Mouse (Mus musculus) embryonic facial prominence, embryonic 11.5 days (tissue): ENCODE measurements around the gene Ntf3. TPM values are rescaled to one million over a fixed set of nuclear protein-coding genes. Genes with fewer than 3 reads are reported as not detected.

Experiments used
- ATAC-seq: fragments of 200-750 bp; cut with Nextera tagmentation; replicated peaks from 2 replicates; pipeline ENCODE4 v1.8.0; 2017; ENCODE audit warnings: low read depth; ENCODE audit not compliant: insufficient number of reproducible peaks, low FRiP score, low TSS enrichment
- DNase-seq: peaks from one replicate; pipeline ENCODE4 v3.0.0-alpha.2; 2015; ENCODE audit warnings: low spot score
- H3K27ac ChIP-seq: fragments of 300-500 bp; sonication (generic); replicated peaks from 2 replicates; pipeline ENCODE4 v1.5.1; 2014; ENCODE audit warnings: mild to moderate bottlenecking, low read depth, low read length, control low read depth
- H3K27me3 ChIP-seq: fragments of 300-500 bp; sonication (generic); 2 replicates; pipeline ENCODE4 v1.6.1; 2014; ENCODE audit warnings: mild to moderate bottlenecking, low read length, moderate library complexity, mixed read lengths; ENCODE audit not compliant: control insufficient read depth, insufficient read depth
- H3K36me3 ChIP-seq: fragments of 300-500 bp; sonication (generic); replicated peaks from 2 replicates; pipeline ENCODE4 v1.6.1; 2014; ENCODE audit warnings: low read depth, mild to moderate bottlenecking, low read length, moderate library complexity, mixed read lengths; ENCODE audit not compliant: control insufficient read depth, insufficient read depth
- H3K4me1 ChIP-seq: fragments of 300-500 bp; sonication (generic); 2 replicates; pipeline ENCODE4 v1.6.1; 2014; ENCODE audit warnings: low read length, mixed read lengths; ENCODE audit not compliant: control insufficient read depth, insufficient read depth
- H3K4me2 ChIP-seq: fragments of 300-500 bp; sonication (generic); 2 replicates; pipeline ENCODE4 v1.6.1; 2014; ENCODE audit warnings: low read depth, mild to moderate bottlenecking, control low read depth, low read length, moderate library complexity
- H3K4me3 ChIP-seq: fragments of 300-500 bp; sonication (generic); 2 replicates; pipeline ENCODE4 v1.5.1; 2014; ENCODE audit warnings: low read depth, low read length, control low read depth
- H3K9ac ChIP-seq: fragments of 300-500 bp; sonication (generic); replicated peaks from 2 replicates; pipeline ENCODE4 v1.6.1; 2014; ENCODE audit warnings: mild to moderate bottlenecking, control low read depth, low read length
- H3K9me3 ChIP-seq: fragments of 300-500 bp; sonication (generic); replicated peaks from 2 replicates; pipeline ENCODE4 v1.6.1; 2016; ENCODE audit warnings: mild to moderate bottlenecking, low read length, inconsistent platforms, mixed read lengths; ENCODE audit not compliant: control insufficient read depth
- WGBS: fragments of 180-500 bp; shearing (Covaris S2); extraction: QIAGEN DNeasy Blood & Tissue Kit; methylation state at CpG from one replicate; pipeline ENCODE4 v1.1.7; 2014; 5-methylcytosine and 5-hydroxymethylcytosine counted together
- polyA plus RNA-seq: library from polyadenylated mRNA; unstranded; fragments of >200 nt; fragmentation: Nextera tagmentation; extraction: Ambion mirVana; gene quantifications from 2 replicates; pipeline ENCODE4 v1.2.1, GENCODE M21; 2014

Ntf3 gene
- polyA plus RNA-seq, 1 experiment from 2014 or later: 28.0 TPM

DNA sequence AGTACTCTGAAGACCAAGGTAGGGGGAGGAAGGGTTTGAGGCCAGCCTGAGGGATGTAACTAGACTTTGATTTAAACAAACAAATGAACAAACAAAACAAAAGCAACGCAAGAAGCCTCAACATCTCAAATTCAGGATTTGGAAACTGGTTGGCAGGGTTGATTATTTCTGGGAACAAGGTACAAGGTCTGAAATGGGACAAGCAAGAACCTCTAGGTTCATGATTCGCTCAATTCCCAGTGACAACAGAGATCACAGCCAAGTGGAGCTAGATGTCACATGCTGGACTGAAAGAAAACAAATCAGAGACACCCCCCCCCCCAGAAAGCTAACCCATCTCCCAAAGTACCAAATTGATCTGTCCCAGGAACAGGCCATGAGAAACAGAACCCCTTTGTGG lies 57.9 kb downstream of the Ntf3 start:
- 87% methylated on average over 2 of the region's 2 CpGs for WGBS
- DNase-seq: no peak

DNA sequence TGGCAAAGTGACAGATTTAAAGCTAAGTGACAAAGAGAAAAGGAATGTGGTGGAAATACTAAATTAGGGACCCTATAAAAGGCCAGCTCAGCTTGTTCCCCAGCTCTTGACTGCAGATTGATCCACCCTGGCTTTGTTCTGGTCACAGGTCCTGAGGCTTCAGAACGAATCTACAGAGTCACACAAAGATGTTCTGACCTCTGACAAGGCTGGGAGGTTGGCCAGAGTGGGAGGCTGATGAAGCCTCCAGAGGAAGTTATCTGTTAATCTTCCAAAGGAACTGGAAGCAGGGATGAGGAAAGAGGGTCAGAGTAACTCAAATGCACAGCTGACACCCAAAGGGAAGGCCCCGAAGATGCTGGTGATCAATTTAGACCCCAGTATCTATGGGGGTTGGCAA lies 59.3 kb downstream of the Ntf3 start:
- Histone ChIP-seq H3K36me3 (no peaks in the 10 kb centered on the region; the same call in 1 of the 2 replicates), H3K27me3 (no peaks in the 10 kb centered on the region), H3K4me2 (no peak overlapping the region), H3K27ac (no peak overlapping the region), H3K9me3 (no peaks in the 10 kb centered on the region), H3K4me1 (no peaks in the 10 kb centered on the region), H3K4me3 (no peak overlapping the region), H3K9ac (no peak overlapping the region)
- ATAC-seq (no peak), DNase-seq (no peak)
- WGBS: 73% methylated on average over 2 of the region's 2 CpGs

More for the DNA sequence above, 57.9 kb downstream of the Ntf3 start:
- Histone ChIP-seq H3K27me3 (no peaks in the 10 kb centered on the region), H3K9ac (no peak overlapping the region), H3K4me3 (no peak overlapping the region), H3K36me3 (no peaks in the 10 kb centered on the region; the same call in 1 of the 2 replicates), H3K27ac (no peak overlapping the region), H3K4me1 (no peaks in the 10 kb centered on the region), H3K9me3 (no peaks in the 10 kb centered on the region), H3K4me2 (no peak overlapping the region)
- no peak for ATAC-seq

DNA sequence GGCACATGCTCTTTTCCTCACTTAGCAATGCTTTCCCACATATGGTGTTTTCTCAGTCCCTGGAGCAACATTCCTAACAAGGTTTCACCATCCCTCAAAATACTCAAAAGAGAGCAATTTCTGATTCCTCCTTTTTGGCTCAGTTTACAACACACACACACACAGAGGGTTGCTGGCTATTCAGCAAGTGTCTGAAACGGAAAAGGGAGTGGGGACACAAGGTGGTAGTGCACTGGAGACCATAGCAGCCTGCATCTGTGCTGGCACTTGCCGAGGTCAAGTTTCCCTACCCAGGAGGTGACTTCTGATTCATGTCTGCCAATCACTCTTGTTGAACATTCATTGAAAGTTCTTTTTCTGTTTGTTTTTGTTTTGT lies 59.9 kb downstream of the Ntf3 start:
- H3K27me3 ChIP-seq: no peaks in the 10 kb centered on the region

DNA sequence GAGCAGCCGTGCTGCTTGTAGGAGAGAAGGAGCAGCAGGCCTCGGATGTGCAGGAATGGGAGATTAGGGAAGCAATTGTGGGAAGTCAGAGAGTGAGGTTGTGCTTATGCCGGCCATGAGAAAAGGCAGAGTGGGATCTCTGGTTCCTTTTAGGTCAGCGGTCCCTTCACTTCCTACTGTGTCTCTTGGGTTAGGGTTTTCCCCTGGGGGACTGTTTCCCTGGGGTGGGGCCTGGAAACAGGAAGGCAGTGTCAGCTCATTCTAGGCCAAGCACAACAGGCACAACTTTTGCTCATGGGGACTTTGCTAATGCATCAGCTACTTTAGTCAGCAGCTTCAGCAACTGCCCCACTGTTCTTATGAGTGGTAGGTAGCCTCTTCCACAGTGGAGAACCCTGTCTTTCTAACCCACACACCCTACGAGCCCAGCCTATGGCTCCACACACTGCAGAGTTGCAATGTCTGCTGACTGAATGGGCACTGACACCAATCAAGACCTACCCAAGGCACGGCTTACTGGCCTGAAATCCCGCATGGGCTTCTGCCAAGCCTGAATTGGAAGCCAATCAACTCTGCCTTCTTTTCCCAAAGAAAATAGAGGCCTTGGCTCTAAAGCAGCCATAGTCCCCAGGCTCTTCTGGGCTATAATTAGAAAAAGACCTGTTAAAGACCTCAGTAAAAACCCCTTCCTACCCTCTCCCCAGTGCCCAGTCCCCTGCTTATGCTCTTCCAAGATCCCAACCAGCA lies 60.5 kb downstream of the Ntf3 start:
- DNase-seq (no peak), ATAC-seq (no peak)
- WGBS: 80% methylated on average over 7 of the region's 7 CpGs
- Histone ChIP-seq H3K4me2 (no peak overlapping the region), H3K4me3 (no peak overlapping the region), H3K9me3 (no peaks in the 10 kb centered on the region), H3K27me3 (no peaks in the 10 kb centered on the region), H3K36me3 (no peaks in the 10 kb centered on the region; the same call in 1 of the 2 replicates), H3K27ac (no peak overlapping the region), H3K4me1 (no peaks in the 10 kb centered on the region), H3K9ac (no peak overlapping the region)

More for the DNA sequence above, 59.9 kb downstream of the Ntf3 start:
- H3K4me1 ChIP-seq: no peaks in the 10 kb centered on the region
- H3K27ac ChIP-seq: no peak overlapping the region
- ATAC-seq (no peak), DNase-seq (no peak)
- no peak overlapping the region for H3K9ac ChIP-seq
- WGBS: 65% methylated on average over 2 of the region's 2 CpGs
- no peaks in the 10 kb centered on the region for H3K9me3 ChIP-seq
- no peak overlapping the region for H3K4me3 ChIP-seq
- no peak overlapping the region for H3K4me2 ChIP-seq
- no peaks in the 10 kb centered on the region; the same call in 1 of the 2 replicates for H3K36me3 ChIP-seq

DNA sequence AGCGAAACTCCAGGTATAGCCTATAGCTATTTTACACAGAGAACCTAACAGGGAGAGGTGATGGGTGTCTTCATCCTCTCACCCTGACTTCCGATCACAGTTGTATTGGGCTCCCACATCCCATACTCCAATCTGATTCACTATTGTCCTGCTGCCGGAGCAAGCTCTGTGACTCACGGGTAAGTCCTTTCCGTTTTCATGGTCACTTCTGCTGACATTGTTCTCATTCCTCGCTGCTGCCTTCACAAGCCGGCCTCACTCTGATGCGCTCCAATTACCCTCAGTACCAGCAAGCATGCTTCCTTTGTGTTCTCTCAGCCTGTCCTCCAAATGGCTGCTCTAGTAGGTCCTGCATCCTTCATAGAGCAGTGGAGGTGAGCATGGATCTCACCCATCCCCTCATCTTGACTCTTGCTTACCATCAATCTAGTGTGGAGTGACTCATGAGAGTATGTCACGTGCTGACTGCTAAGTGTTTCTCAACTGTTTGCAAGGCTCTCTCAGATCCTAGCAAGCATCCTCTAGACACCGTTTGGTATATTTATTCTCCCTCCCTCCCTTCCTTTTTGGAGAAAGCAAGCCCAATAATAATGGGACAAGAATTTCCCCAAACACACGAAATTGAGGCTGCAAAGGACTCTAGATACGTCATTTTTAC lies 61.5 kb downstream of the Ntf3 start:
- no peaks in the 10 kb centered on the region for H3K4me1 ChIP-seq
- H3K4me3 ChIP-seq: no peak overlapping the region
- peaks cover 3% of the 10 kb centered on the region for H3K36me3 ChIP-seq
- no peak overlapping the region for H3K4me2 ChIP-seq
- H3K27me3 ChIP-seq: no peaks in the 10 kb centered on the region
- no peak overlapping the region for H3K27ac ChIP-seq
- no peak overlapping the region for H3K9ac ChIP-seq
- H3K9me3 ChIP-seq: no peaks in the 10 kb centered on the region
- DNase-seq (no peak), ATAC-seq (no peak)
- WGBS: 82% methylated on average over 12 of the region's 12 CpGs

DNA sequence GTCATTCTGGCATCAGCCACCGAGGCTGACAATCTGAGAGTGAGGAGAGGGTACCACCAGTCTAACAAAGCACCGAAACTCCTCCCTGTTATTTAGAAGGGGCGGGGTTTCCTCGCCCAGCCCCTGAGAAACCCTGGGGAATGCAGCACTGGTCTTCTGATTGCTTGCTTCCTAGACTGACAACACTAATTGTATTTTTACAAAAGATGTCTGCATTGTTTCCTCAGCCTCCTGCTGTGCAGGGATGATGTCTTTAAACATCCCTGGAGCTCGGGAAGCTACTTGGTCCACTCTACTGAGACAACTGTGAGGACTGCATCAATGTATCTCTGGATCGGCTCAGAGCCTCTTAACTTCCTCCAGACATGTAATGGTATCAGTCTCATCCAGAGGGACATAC lies 64.1 kb downstream of the Ntf3 start:
- 69% methylated on average over 6 of the region's 6 CpGs for WGBS

DNA sequence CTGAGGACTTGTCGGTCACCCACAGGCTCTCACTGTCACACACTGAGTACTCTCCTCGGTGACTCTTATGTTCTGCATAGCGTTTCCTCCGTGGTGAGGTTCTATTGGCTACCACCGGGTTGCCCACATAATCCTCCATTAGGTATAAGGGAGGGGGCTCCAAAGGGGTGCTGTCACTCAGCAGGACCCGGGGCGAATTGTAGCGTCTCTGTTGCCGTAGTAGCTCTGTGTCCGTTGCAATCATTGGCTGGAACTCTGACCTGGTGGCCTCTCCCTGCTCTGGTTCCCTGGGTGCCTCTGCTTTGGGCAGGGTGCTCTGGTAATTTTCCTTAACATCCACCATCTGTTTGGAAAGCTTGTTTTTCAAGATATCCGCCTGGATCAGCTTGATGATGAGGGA lies 64.7 kb downstream of the Ntf3 start:
- ATAC-seq: no peak
- WGBS: 86% methylated on average over 11 of the region's 11 CpGs

More for the DNA sequence above, 64.1 kb downstream of the Ntf3 start:
- Histone ChIP-seq H3K36me3 (peaks cover 3% of the 10 kb centered on the region), H3K27me3 (no peaks in the 10 kb centered on the region), H3K4me1 (no peaks in the 10 kb centered on the region), H3K9me3 (no peaks in the 10 kb centered on the region), H3K27ac (no peak overlapping the region), H3K4me2 (no peak overlapping the region), H3K4me3 (no peak overlapping the region), H3K9ac (no peak overlapping the region)
- DNase-seq (no peak), ATAC-seq (no peak)

DNA sequence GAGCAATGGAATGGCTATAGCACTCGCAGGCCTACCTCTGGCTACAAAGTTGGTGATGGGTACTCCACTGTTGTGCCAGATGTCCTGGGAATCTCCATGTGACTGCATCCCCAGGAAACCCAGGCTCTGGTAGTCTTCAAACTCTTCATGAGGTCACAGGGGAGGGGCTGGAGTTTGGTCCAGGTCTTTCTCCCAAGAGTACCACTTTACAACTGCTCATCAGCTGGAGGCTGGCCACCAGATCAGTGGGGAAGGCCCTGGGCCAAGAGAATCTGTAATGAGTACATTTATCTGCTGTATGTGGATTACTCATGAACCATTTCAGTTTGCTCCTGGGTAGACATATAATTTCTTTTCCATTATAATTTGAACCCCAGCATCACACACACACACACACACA lies 66.1 kb downstream of the Ntf3 start:
- Histone ChIP-seq H3K4me3 (no peak overlapping the region), H3K9ac (no peak overlapping the region), H3K4me2 (no peak overlapping the region), H3K4me1 (no peaks in the 10 kb centered on the region), H3K27me3 (no peaks in the 10 kb centered on the region), H3K27ac (no peak overlapping the region), H3K9me3 (no peaks in the 10 kb centered on the region), H3K36me3 (peaks cover 3% of the 10 kb centered on the region)
- 97% methylated on average over 1 of the region's 1 CpGs for WGBS
- DNase-seq (no peak), ATAC-seq (no peak)

More for the DNA sequence above, 64.7 kb downstream of the Ntf3 start:
- Histone ChIP-seq H3K4me2 (no peak overlapping the region), H3K27me3 (no peaks in the 10 kb centered on the region), H3K9ac (no peak overlapping the region), H3K36me3 (peaks cover 3% of the 10 kb centered on the region), H3K27ac (no peak overlapping the region), H3K4me1 (no peaks in the 10 kb centered on the region), H3K4me3 (no peak overlapping the region), H3K9me3 (no peaks in the 10 kb centered on the region)
- no peak for DNase-seq
